Mouse (Mus musculus) Patski (cell line): ENCODE measurements around the gene Srek1ip1. TPM values are rescaled to one million over a fixed set of nuclear protein-coding genes. Genes with fewer than 3 reads are reported as not detected.
A peak's percentile ranks its signal among the peaks of the same experiment; 100 is the strongest.

Experiments
- ATAC-seq: fragments of 100-300 bp; one replicate; pipeline ENCODE4 v1.8.0; 2021
- CTCF ChIA-PET: fragments of 350-600 bp; sonication (Branson Sonifier 250); formaldehyde crosslinking; loops from one replicate; lab custom pipeline; 2022; ENCODE audit warnings: inconsistent platforms; lab: Charles Lee
- POLR2A ChIA-PET: fragments of 350-600 bp; sonication (Branson Sonifier 250); formaldehyde crosslinking; loops from one replicate; lab custom pipeline; 2022; ENCODE audit warnings: antibody characterized with exemption, inconsistent platforms; lab: Charles Lee
- DNase-seq: peaks from one replicate; pipeline ENCODE4 v3.0.0-alpha.2; 2011; ENCODE audit warnings: low read depth, low spot score
- H3K27me3 ChIP-seq: fragments of 371-371 bp; one replicate; pipeline ENCODE4 v1.5.1; 2021
- CTCF ChIP-seq: fragments of 100-300 bp; IDR thresholded peaks from one replicate; pipeline ENCODE4 v1.5.1; 2021
- in situ Hi-C: fragments of 300-500 bp; cut with MboI; formaldehyde crosslinking; loops from 3 replicates; pipeline ENCODE4 v1.11.1; 2018; ENCODE audit warnings: low pct_unique_long_range_greater_than_20kb, mixed read lengths
- polyA plus RNA-seq: library from polyadenylated mRNA; unstranded; gene quantifications from one replicate; pipeline ENCODE4 v1.2.3, GENCODE M21; 2021

Gene Srek1ip1
- 38.4 TPM for polyA plus RNA-seq

- ChIA-PET CTCF (interaction anchor here (0.8 to 1.2 kb wide), 2 partner anchors 148 to 507 kb away, joined by 4 to 5 read pairs; no protein-coding TSS in a partner anchor), POLR2A (no interaction called here)
- no peaks in the 10 kb centered on the region for H3K27me3 ChIP-seq
- TF ChIP-seq CTCF, result no peak
- ATAC-seq (no peak), DNase-seq (no peak)
- in situ Hi-C loops, result no loop called here
Measured at GRCm38 (mm10) chr13:104792184-104792583, at the start of gene Srek1ip1. Gene Srek1ip1 (plus strand): TSS chr13:104792484.

DNA sequence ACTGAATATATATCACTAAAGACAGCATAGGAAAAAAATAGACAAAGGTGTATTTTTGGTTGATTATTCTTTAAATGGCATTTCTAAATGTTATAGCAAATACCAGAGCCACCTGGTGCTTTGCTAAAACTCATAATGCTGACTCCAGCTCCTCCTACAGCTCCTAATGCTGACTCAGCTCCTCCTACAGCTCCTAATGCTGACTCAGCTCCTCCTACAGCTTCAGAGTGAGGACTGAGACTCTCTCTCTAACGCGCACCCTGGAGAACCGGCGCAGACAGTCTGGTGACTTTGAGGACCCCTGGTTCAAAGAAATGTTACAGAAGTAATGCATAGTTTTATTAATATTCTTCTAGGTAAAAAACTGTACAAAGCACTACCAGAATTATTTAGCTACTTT lies 49.4 kb upstream of the Srek1ip1 start:
- no peak for DNase-seq
- CTCF ChIA-PET, result no interaction called here
- H3K27me3 ChIP-seq, result no peaks in the 10 kb centered on the region
- TF ChIP-seq CTCF, result no peak
- in situ Hi-C loops, result no loop called here
- ATAC-seq, result no peak
- POLR2A ChIA-PET, result no interaction called here

GRCm38 (mm10) chr13:104747032-104747431 lies 45.3 kb upstream of the Srek1ip1 start:
- ChIA-PET CTCF (interaction anchor here (1.0 to 2.0 kb wide), 2 partner anchors 17 to 28 kb away, joined by 3 to 5 read pairs; no protein-coding TSS in a partner anchor), POLR2A (no interaction called here)
- ATAC-seq, result no peak
- no peak for DNase-seq
- in situ Hi-C loops, result no loop called here
- TF ChIP-seq CTCF, result no peak
- H3K27me3 ChIP-seq, result no peaks in the 10 kb centered on the region

- DNase-seq (no peak), ATAC-seq (no peak)
- POLR2A ChIA-PET, result no interaction called here
- TF ChIP-seq CTCF, result no peak
- CTCF ChIA-PET, result interaction anchor here (0.9 to 1.0 kb wide), 3 partner anchors 23 to 118 kb away, joined by 3 read pairs; no protein-coding TSS in a partner anchor
- in situ Hi-C loops, result no loop called here
- H3K27me3 ChIP-seq, result no peaks in the 10 kb centered on the region
Measured at GRCm38 (mm10) chr13:104759381-104759780, 32.9 kb upstream of the Srek1ip1 start.

GRCm38 (mm10) chr13:104762401-104762800 lies 29.9 kb upstream of the Srek1ip1 start:
- TF ChIP-seq CTCF, result no peak
- H3K27me3 ChIP-seq, result no peaks in the 10 kb centered on the region
- ChIA-PET CTCF (no interaction called here), POLR2A (no interaction called here)
- no peak for ATAC-seq
- no peak for DNase-seq
- in situ Hi-C loops, result no loop called here

GRCm38 (mm10) chr13:104763193-104763592 lies 29.1 kb upstream of the Srek1ip1 start:
- TF ChIP-seq CTCF, result no peak
- ChIA-PET POLR2A (no interaction called here), CTCF (interaction anchor here (1.4 to 2.1 kb wide), 2 partner anchors 16 to 38 kb away, joined by 3 to 5 read pairs; no protein-coding TSS in a partner anchor)
- H3K27me3 ChIP-seq, result no peaks in the 10 kb centered on the region
- ATAC-seq (no peak), DNase-seq (no peak)
- in situ Hi-C loops, result no loop called here

DNA sequence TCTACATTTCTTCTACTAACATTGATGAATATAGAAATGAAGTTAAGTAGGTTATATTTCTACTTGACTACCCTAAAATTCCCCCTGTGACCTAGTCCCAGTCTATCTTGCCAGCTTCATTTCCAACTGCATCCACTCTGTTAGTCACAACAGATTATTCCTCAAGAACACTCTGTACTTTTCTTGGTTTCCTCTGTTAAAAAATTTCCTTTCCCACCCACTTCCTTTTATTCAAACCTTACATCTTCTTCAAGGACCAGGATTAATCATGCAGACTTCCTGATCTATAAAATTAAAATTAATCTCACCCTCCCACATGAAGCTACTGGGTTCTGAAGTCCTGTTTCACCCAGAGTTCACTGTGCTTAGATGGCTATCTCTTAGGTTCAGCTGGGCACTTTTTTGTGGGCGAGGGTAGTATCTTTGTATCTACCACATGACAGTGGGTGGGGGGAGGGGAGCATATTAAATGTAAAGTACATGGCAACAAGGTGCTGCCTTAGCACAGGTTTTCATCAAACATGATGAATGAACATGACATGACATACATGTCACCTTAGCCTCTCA lies 13.1 kb upstream of the Srek1ip1 start:
- in situ Hi-C loops, result no loop called here
- CTCF ChIA-PET, result interaction anchor here (1.0 to 1.7 kb wide), 4 partner anchors 10 to 494 kb away, joined by 3 to 7 read pairs (median 4); no protein-coding TSS in a partner anchor

DNA sequence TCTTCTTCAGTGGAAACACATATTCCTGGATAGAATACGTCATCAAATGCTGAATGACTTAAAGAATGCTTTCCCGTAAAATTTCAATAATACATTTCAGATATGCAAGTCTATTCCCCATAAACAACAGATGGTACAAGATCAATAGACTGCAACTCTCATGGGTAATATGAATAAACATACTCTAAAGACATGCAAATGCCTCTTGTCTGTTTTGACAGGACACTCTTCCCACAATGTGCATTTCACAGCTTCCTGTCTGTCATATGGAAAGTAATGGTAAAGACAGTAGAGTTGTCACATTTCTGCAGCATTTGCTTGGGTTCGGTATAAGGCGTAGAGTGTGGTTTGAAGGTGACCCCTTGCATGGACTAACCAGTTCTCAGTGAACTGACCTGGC lies 5.0 kb upstream of the Srek1ip1 start:
- in situ Hi-C loops, result no loop called here
- POLR2A ChIA-PET, result no interaction called here
- CTCF ChIA-PET, result interaction anchor here (6.9 kb wide), 1 partner anchor 503 kb away, joined by 55 read pairs; no protein-coding TSS in a partner anchor
- no peak for DNase-seq
- H3K27me3 ChIP-seq, result no peaks in the 10 kb centered on the region
- ATAC-seq, result no peak
- no peak for TF ChIP-seq CTCF

More for the DNA sequence above, 13.1 kb upstream of the Srek1ip1 start:
- TF ChIP-seq CTCF, result no peak
- no peak for DNase-seq
- no peaks in the 10 kb centered on the region for H3K27me3 ChIP-seq
- POLR2A ChIA-PET, result interaction anchor here (1.0 kb wide), 1 partner anchor 59 kb away, joined by 3 read pairs; no protein-coding TSS in a partner anchor
- ATAC-seq, result no peak

GRCm38 (mm10) chr13:104789663-104790062 lies 2.6 kb upstream of the Srek1ip1 start:
- DNase-seq, result no peak
- no peaks in the 10 kb centered on the region for H3K27me3 ChIP-seq
- in situ Hi-C loops, result no loop called here
- no peak for ATAC-seq
- peak; percentile 62 for TF ChIP-seq CTCF
- ChIA-PET CTCF (interaction anchor here (1.0 to 6.9 kb wide), 6 partner anchors 10 to 506 kb away, joined by 3 to 55 read pairs (median 6); no protein-coding TSS in a partner anchor), POLR2A (no interaction called here)

DNA sequence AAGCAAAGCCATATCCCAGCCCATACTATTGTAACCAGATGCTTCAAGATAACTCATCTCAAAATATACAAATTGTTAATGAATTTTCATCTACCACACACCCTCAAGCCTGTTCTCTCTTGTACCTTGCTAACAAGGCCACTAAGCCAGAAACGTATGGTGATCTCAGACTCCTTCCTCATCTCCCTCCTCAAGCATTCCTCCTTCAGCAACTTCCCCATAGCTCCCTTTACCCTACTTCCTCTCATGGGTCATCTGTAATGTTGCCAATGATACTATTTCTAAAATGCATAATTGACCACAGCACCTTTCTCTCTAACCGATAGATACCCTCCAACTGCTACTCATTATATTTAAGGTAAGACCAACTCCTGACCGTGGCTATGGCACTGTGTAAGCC lies 2.1 kb downstream of the Srek1ip1 start:
- POLR2A ChIA-PET, result no interaction called here
- DNase-seq, result no peak
- CTCF ChIA-PET, result interaction anchor here (1.7 to 1.8 kb wide), 2 partner anchors 9 to 11 kb away, joined by 4 to 7 read pairs; no protein-coding TSS in a partner anchor
- TF ChIP-seq CTCF, result no peak
- H3K27me3 ChIP-seq, result no peaks in the 10 kb centered on the region
- no peak for ATAC-seq
- in situ Hi-C loops, result no loop called here

GRCm38 (mm10) chr13:104799067-104799466 lies 6.8 kb downstream of the Srek1ip1 start:
- no peak for TF ChIP-seq CTCF
- ChIA-PET CTCF (interaction anchor here (1.4 kb wide), 1 partner anchor 9 kb away, joined by 4 read pairs; no protein-coding TSS in a partner anchor), POLR2A (no interaction called here)
- in situ Hi-C loops, result loop anchor here (5.0 kb wide), 1 partner anchor 512 kb away; the partner anchor contains the start of gene Adamts6
- ATAC-seq (no peak), DNase-seq (no peak)
- H3K27me3 ChIP-seq, result no peaks in the 10 kb centered on the region
